Mouse (Mus musculus) ES-Bruce4 (cell line): Measurements from ENCODE around the gene Park7.

ENCODE experiments used
- CTCF ChIP-seq: IDR thresholded peaks from one replicate; pipeline ENCODE4 v1.8.1; 2011; ENCODE audit warnings: low read depth, low read length
- EP300 ChIP-seq: IDR thresholded peaks from 2 replicates; pipeline ENCODE4 v1.6.1; 2011; ENCODE audit warnings: low read depth, low read length; ENCODE audit not compliant: insufficient read depth
- POLR2A ChIP-seq: IDR thresholded peaks from one replicate; pipeline ENCODE4 v1.8.1; 2011; ENCODE audit warnings: low read length; ENCODE audit not compliant: insufficient read depth

- TF ChIP-seq CTCF (no peak), POLR2A (no peak), EP300 (no peak)
These were observed 53.7 kb downstream of the Park7 start for GRCm38 (mm10) chr4:150860526-150860925.
